Mouse (Mus musculus): Measurements from ENCODE around the gene Mrgprh.

DNA sequence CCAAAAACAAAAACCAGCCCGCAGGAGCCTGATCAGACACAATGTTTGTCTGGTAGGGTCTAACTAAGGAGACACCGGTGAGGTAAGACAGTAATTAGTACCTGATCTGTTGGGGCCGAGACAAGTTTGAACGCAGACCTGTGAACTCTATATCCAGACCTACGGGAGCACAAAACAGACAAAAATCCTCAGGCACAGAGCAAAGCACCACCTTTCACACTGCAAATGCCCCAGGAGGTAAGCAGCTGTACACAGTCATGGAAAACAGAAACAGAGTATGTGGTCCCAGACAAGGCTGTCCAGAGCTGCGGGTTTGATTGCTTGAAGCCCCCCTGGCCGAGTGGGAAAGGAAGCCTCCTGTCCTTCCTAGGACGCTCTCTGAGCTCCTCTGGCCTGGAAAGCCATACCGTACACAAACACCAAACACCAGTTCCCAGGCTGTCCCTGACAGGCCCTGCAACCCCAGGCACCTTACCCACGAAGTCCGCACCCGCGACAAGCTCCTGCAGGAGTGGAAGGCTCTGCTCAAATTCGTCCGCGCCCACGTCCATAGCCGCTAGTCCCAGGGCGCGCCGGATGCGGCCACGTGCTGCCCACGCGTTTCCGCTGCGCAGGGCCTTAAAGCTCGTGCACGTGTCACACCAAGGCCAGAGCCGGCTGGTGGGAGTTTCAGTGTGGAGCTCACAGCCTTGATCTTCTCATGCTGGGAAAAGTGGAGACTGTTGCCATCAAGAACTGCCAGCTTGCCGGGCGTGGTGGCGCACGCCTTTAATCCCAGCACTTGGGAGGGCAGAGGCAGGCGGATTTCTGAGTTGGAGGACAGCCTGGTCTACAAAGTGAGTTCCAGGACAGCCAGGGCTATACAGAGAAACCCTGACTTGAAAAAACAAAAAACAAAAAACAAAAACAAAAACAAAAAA is 33.8 kb downstream of the Mrgprh start, which contains the start of gene Pnldc1:
- TF ChIP-seq CTCF (IDR thresholded peaks at IDR 0.05; ENCODE audit: borderline replicate concordance, control insufficient read depth, extremely low read depth, insufficient read depth, low read length, poor library complexity) (no peak), POLR2A (IDR thresholded peaks at IDR 0.05; ENCODE audit: control insufficient read depth, extremely low read depth, insufficient read depth, low read length, poor library complexity) (no peak)
